Mouse (Mus musculus) forebrain, embryonic 16.5 days (tissue): ENCODE results near the gene Tpx2. TPM values are rescaled to one million over a fixed set of nuclear protein-coding genes. Genes with fewer than 3 reads are reported as not detected.
A peak's percentile ranks its signal among the peaks of the same experiment; 100 is the strongest.

Experiments used
- ATAC-seq: fragments of 200-750 bp; cut with Nextera tagmentation; 2 replicates; pipeline ENCODE4 v1.8.0; 2017; ENCODE audit warnings: mild to moderate bottlenecking, moderate library complexity
- H3K27ac ChIP-seq: fragments of 300-500 bp; sonication (generic); 2 replicates; pipeline ENCODE4 v1.5.1; 2014; ENCODE audit warnings: low read length, control low read depth
- H3K27me3 ChIP-seq: fragments of 300-500 bp; sonication (generic); replicated peaks from 2 replicates; pipeline ENCODE4 v1.6.1; 2014; ENCODE audit warnings: low read length; ENCODE audit not compliant: control insufficient read depth, insufficient read depth
- H3K36me3 ChIP-seq: fragments of 300-500 bp; sonication (generic); 2 replicates; pipeline ENCODE4 v1.6.1; 2014; ENCODE audit not compliant: control insufficient read depth, insufficient read depth
- H3K4me1 ChIP-seq: fragments of 300-500 bp; sonication (generic); replicated peaks from 2 replicates; pipeline ENCODE4 v1.6.1; 2014; ENCODE audit warnings: low read length; ENCODE audit not compliant: control insufficient read depth, insufficient read depth
- H3K4me2 ChIP-seq: fragments of 300-500 bp; sonication (generic); 2 replicates; pipeline ENCODE4 v1.6.1; 2014; ENCODE audit warnings: mild to moderate bottlenecking, low read length, control low read depth
- H3K4me3 ChIP-seq: fragments of 300-500 bp; sonication (generic); replicated peaks from 2 replicates; pipeline ENCODE4 v1.5.1; 2014; ENCODE audit warnings: mild to moderate bottlenecking, low read length, control low read depth
- H3K9ac ChIP-seq: fragments of 300-500 bp; sonication (generic); replicated peaks from 2 replicates; pipeline ENCODE4 v1.6.1; 2014; ENCODE audit warnings: low read depth, low read length, control low read depth
- H3K9me3 ChIP-seq: fragments of 300-500 bp; sonication (generic); 2 replicates; pipeline ENCODE4 v1.6.1; 2016; ENCODE audit warnings: low read length; ENCODE audit not compliant: control insufficient read depth
- WGBS: fragments of 180-500 bp; shearing (Covaris S2); extraction: QIAGEN DNeasy Blood & Tissue Kit; methylation state at CpG from one replicate; pipeline ENCODE4 v1.1.7; 2014; 5-methylcytosine and 5-hydroxymethylcytosine counted together
- microRNA-seq: library from miRNA; unstranded; fragments of <30 nt; microRNA quantifications from one replicate; pipeline ENCODE4, GENCODE M21; 2017
- polyA plus RNA-seq: library from polyadenylated mRNA; unstranded; fragments of >200 nt; fragmentation: Nextera tagmentation; extraction: Ambion mirVana; gene quantifications from 2 replicates; pipeline ENCODE4 v1.2.1, GENCODE M21; 2015

The Tpx2 gene
- polyA plus RNA-seq, 1 experiment from 2014 or later = 40.0 TPM

- Histone ChIP-seq H3K9me3 (no peaks in the 10 kb centered on the region), H3K27me3 (peaks cover 50% of the 10 kb centered on the region), H3K4me1 (peaks cover 20% of the 10 kb centered on the region), H3K9ac (peak overlapping the region; percentile 55), H3K4me3 (peak overlapping the region; percentile 45), H3K36me3 (no peaks in the 10 kb centered on the region), H3K4me2 (peak overlapping the region; percentile 82), H3K27ac (no peak overlapping the region)
- under 1% methylated on average over 62 of the region's 65 CpGs for WGBS
- no peak for ATAC-seq
These were observed 95.2 kb downstream of the Tpx2 start for GRCm38 (mm10) chr2:152942898-152943515.

- WGBS = 5% methylated on average over 8 of the region's 8 CpGs
- peaks cover 50% of the 10 kb centered on the region for H3K27me3 ChIP-seq
- ATAC-seq = no peak
These were observed 95.8 kb downstream of the Tpx2 start for GRCm38 (mm10) chr2:152943568-152943967.

GRCm38 (mm10) chr2:152944013-152944412, 96.2 kb downstream of the Tpx2 start:
- Histone ChIP-seq H3K27me3 (peaks cover 50% of the 10 kb centered on the region), H3K4me1 (peaks cover 20% of the 10 kb centered on the region), H3K36me3 (no peaks in the 10 kb centered on the region), H3K4me2 (no peak overlapping the region), H3K9ac (no peak overlapping the region), H3K4me3 (no peak overlapping the region), H3K9me3 (no peaks in the 10 kb centered on the region), H3K27ac (no peak overlapping the region)
- 63% methylated on average over 9 of the region's 9 CpGs for WGBS
- ATAC-seq = no peak

More at GRCm38 (mm10) chr2:152943568-152943967, 95.8 kb downstream of the Tpx2 start:
- Histone ChIP-seq H3K9me3 (no peaks in the 10 kb centered on the region), H3K9ac (no peak overlapping the region), H3K4me3 (peak overlapping the region; percentile 45), H3K4me1 (peaks cover 20% of the 10 kb centered on the region), H3K27ac (no peak overlapping the region), H3K4me2 (peak overlapping the region; percentile 82), H3K36me3 (no peaks in the 10 kb centered on the region)

Small RNAs within 50 kb of the gene (microRNA-seq; reads per million reads assigned to microRNA genes)
- gene Mir5622 = 1.0 reads per million

Other genes with a start within 250 kb of the Tpx2 start
- not detected in 2 replicates for gene Defb45, start 248.6 kb upstream of the Tpx2 start, polyA plus RNA-seq
- not detected in 2 replicates for gene Defb36, start 243.6 kb upstream of the Tpx2 start, polyA plus RNA-seq
- gene Defb25, start 224.9 kb upstream of the Tpx2 start, polyA plus RNA-seq = not detected in 2 replicates
- 0.32 and 0.67 TPM in 2 replicates for gene Rem1, start 221.0 kb upstream of the Tpx2 start, polyA plus RNA-seq
- gene H13, start 178.5 kb upstream of the Tpx2 start, polyA plus RNA-seq = 173 and 174 TPM in 2 replicates
- gene Mcts2, start 160.9 kb upstream of the Tpx2 start, polyA plus RNA-seq = 29.3 and 32.8 TPM in 2 replicates
- gene Id1, start 111.7 kb upstream of the Tpx2 start, polyA plus RNA-seq = 22.3 and 26.0 TPM in 2 replicates
- 4.7 and 6.0 TPM in 2 replicates for gene Cox4i2, start 93.8 kb upstream of the Tpx2 start, polyA plus RNA-seq
- gene Bcl2l1, start 16.2 kb upstream of the Tpx2 start, polyA plus RNA-seq = 176 and 188 TPM in 2 replicates
- not detected in 2 replicates for gene Mylk2, start 63.4 kb downstream of the Tpx2 start, polyA plus RNA-seq
- gene Foxs1, start 85.2 kb downstream of the Tpx2 start, polyA plus RNA-seq = 3.6 and 3.7 TPM in 2 replicates
- gene Dusp15, start 103.7 kb downstream of the Tpx2 start, polyA plus RNA-seq = 6.0 and 8.6 TPM in 2 replicates
- 2.1 and 3.5 TPM in 2 replicates for gene Ttll9, start 114.5 kb downstream of the Tpx2 start, polyA plus RNA-seq
- gene Pdrg1, start 167.5 kb downstream of the Tpx2 start, polyA plus RNA-seq = 187 and 204 TPM in 2 replicates
- 1.6 and 2.0 TPM in 2 replicates for gene Xkr7, start 183.9 kb downstream of the Tpx2 start, polyA plus RNA-seq
- 0.85 and 0.94 TPM in 2 replicates for gene Ccm2l, start 218.0 kb downstream of the Tpx2 start, polyA plus RNA-seq